Mouse (Mus musculus) embryonic fibroblast, embryonic 13.5 days (primary cell): ENCODE data around the gene Fkbp1b. TPM values are rescaled to one million over a fixed set of nuclear protein-coding genes. Genes with fewer than 3 reads are reported as not detected.
"Not testable (repeated sequence)": the region's sequence is repeated elsewhere in the genome, so short reads cannot be mapped to it uniquely, and the experiment has no call there.

ENCODE experiments used
- H3K27ac ChIP-seq: 2 replicates; pipeline ENCODE4 v1.5.1; 2012; ENCODE audit warnings: low read length, control low read depth, inconsistent platforms; ENCODE audit not compliant: insufficient read depth
- H3K4me1 ChIP-seq: 2 replicates; pipeline ENCODE4 v1.6.1; 2011; ENCODE audit warnings: low read length; ENCODE audit not compliant: control insufficient read depth, insufficient read depth
- H3K4me3 ChIP-seq: 2 replicates; pipeline ENCODE4 v1.5.1; 2011; ENCODE audit warnings: mild to moderate bottlenecking, control low read depth, low read length; ENCODE audit not compliant: insufficient read depth
- CTCF ChIP-seq: IDR thresholded peaks from 2 replicates; pipeline ENCODE4 v1.5.1; 2011; ENCODE audit warnings: mild to moderate bottlenecking, control low read depth, low read length, moderate library complexity, borderline replicate concordance; ENCODE audit not compliant: insufficient read depth
- POLR2A ChIP-seq: IDR thresholded peaks from 2 replicates; pipeline ENCODE4 v1.6.1; 2011; ENCODE audit warnings: low read depth, mild to moderate bottlenecking, control low read depth, low read length, moderate library complexity
- polyA plus RNA-seq: library from polyadenylated mRNA; stranded (reverse); fragments of >200 nt; gene quantifications from 2 replicates; pipeline ENCODE4 v1.2.4, GENCODE M21; 2011; ENCODE audit warnings: low read depth; ENCODE audit not compliant: missing spikeins, insufficient read length

Gene Fkbp1b
- polyA plus RNA-seq, 1 experiment: 17.2 TPM

DNA sequence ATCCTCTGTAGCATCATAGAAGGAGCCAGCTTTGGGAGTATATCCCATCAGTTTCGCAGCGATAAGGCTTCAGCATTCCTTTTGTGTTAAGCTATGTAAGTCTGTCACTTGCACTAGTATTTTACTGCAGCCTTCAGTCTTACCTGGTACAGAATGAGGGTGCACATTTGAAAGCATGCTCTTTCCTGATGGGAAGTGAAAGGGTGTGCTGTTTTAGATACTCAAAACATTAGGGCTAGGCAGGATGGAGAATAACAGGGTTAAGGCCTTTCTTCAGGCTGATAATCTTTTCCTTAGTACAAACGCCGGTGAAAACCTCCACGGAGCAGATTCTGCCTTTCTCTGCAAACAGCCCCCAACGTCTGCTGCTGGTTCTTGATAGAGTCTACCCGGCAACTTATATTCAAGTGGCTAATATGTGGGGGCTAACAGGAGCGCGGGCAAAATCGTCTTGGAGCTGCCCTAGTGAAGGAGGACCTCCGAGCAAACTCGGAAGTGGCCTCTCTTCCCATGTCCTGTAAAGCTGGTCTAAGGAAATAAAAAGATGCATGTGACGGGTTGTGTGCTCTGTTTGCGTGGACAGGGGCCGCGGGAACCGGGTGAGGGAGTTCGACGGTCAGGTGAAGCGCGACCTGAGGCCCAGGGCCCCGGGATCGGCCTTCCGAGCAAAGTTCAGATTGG is 24.6 kb downstream of the Fkbp1b start:
- peaks cover 6% of the 10 kb centered on the region for H3K4me1 ChIP-seq
- peak overlapping the region; percentile 65 for H3K4me3 ChIP-seq
- peak overlapping the region; percentile 68 for H3K27ac ChIP-seq
- TF ChIP-seq POLR2A: no peak
- no peak for TF ChIP-seq CTCF

DNA sequence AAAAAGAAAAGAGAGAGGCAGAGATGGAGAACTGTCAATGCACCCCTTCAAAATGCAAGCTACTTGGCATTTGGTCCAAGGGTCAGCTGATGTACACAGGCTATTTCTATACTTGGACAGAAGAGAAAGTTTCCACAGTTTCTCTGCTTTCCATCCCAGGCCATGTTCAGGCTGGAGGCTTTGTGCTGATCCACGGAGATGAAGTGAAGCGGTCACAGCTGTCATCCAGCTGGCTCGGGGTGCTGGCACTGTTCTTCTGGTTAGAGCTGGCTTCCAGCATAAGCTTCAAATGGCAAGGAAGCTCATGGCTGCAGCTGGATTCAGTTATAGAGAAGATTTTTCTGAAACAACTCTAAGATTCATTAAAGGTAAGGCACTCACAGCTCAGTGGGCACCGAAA is 27.8 kb downstream of the Fkbp1b start:
- Histone ChIP-seq H3K4me1 (peaks cover 3% of the 10 kb centered on the region; the same call in 1 of the 2 replicates), H3K4me3 (no peak overlapping the region), H3K27ac (no peak overlapping the region)
- no peak for TF ChIP-seq POLR2A
- TF ChIP-seq CTCF: no peak

DNA sequence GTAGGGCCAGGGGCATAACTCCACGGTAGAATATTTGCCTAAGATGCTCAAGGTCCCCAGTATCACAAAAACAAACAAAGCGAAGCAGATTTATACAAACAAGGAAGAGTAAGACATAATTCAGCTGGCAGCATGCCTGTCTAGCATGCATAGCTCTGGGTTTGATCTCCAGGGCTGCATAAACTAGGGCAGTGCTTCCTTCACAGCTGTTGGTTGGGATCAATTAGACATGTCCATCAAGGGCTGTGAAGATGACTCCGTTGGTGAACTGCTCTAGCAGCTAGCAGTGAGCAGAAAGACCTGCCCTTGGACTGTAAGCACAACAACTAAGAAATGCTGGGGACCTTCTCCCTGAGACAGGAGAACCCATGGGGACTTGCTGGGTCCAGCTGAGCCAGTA is 29.7 kb downstream of the Fkbp1b start:
- Histone ChIP-seq H3K4me3 (no peak overlapping the region), H3K4me1 (peaks cover 2% of the 10 kb centered on the region; the same call in 1 of the 2 replicates), H3K27ac (no peak overlapping the region)
- TF ChIP-seq CTCF: no peak
- no peak for TF ChIP-seq POLR2A

DNA sequence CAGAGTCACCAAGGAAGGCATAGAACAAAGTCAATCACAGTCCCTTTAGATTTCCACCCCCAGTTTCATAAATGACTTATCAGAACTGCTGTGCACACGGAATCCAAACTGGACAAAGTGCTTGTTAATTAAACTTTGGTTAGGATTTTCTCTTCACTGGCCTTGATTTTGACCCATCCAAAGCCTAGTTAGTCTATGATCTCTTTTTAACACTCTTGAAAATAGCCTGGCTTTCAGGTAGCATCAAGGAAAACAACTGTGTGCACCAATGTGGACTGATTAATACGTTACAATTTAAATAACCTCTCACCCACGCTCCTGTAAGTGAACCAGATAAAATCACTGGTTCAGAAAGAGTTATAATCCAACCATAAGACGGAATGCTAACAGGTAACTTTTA is 30.4 kb downstream of the Fkbp1b start:
- H3K27ac ChIP-seq: no peak overlapping the region
- no peak overlapping the region for H3K4me3 ChIP-seq
- TF ChIP-seq CTCF: no peak
- no peak for TF ChIP-seq POLR2A
- no peaks in the 10 kb centered on the region for H3K4me1 ChIP-seq

- not testable (repeated sequence) for H3K27ac ChIP-seq, H3K4me3 ChIP-seq, H3K4me1 ChIP-seq
Measured at GRCm38 (mm10) chr12:4797471-4797870, 43.9 kb downstream of the Fkbp1b start.

DNA sequence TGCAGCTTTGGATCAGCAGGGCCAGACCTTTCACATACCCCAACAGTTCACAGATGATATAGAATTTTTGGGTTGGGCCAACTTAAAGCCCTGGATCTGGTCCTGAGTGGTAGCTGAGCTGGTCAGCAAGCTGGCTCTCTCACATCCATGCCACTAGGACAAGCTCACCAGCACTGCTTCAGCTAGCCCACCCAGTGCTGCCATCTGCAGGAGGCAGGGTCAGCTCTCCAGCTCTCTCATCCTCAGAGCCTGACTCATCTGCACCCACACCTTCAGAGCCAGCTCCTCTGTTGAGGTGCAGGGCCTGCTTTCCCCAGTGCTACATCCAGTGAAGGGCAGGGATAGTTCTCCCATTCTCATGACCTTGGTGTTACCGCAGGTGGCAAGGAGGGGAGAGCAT is 47.7 kb downstream of the Fkbp1b start:
- TF ChIP-seq POLR2A: no peak
- peak; percentile 49; the same call in 1 of the 2 replicates for TF ChIP-seq CTCF
- Histone ChIP-seq H3K4me3 (no peak overlapping the region), H3K4me1 (no peaks in the 10 kb centered on the region), H3K27ac (no peak overlapping the region)

DNA sequence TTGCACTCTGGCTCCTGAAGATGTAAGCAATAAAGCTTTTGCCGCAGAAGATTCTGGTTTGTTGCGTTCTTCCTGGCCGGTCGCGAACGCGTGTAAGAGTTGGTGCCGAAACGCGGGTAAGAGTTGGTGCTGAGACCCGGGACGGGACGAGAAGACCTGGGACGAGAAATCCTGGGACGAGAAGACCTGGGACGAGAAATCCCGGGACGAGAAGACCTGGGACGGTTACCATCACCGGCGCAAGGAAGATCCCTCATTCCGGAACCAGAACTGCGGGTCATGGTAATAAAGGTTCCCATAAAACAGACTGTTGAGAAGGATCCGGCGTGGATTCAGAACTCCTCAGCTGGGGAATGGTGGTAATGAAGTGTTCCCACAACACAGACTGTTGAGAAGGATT is 53.3 kb downstream of the Fkbp1b start:
- not testable (repeated sequence) for H3K27ac ChIP-seq, H3K4me3 ChIP-seq, H3K4me1 ChIP-seq

GRCm38 (mm10) chr12:4784466-4784865 is 56.9 kb downstream of the Fkbp1b start:
- no peak overlapping the region for H3K27ac ChIP-seq
- no peaks in the 10 kb centered on the region for H3K4me1 ChIP-seq
- TF ChIP-seq POLR2A: no peak
- TF ChIP-seq CTCF: no peak
- H3K4me3 ChIP-seq: no peak overlapping the region

DNA sequence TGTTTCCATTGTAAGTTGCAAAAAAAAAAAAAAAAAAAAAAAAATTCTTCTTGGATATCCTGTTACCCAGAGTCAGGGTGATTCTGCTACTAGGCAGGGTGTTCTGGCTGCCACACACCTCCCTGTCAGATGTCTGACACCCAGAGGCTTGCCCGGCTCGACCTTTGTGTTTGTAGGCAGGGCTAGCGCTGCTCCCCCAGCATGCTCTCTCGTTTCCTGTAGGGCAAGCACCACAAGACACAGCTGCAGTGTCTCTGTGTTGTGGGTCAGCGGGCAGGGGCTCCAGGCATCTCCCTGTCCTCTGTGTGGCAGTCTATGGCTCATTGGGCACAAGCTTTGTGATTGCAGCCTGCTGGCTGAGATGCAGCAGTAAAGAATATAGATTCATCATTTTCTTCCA is 57.8 kb downstream of the Fkbp1b start:
- H3K27ac ChIP-seq: no peak overlapping the region
- H3K4me3 ChIP-seq: no peak overlapping the region
- TF ChIP-seq CTCF (no peak), POLR2A (no peak)
- no peaks in the 10 kb centered on the region for H3K4me1 ChIP-seq

Other genes with a start within 250 kb of the Fkbp1b start
- gene Itsn2, start 249.0 kb downstream of the Fkbp1b start, polyA plus RNA-seq: 52.0 and 56.7 TPM in 2 replicates
- gene Gm3625, start 248.7 kb downstream of the Fkbp1b start, polyA plus RNA-seq: not detected in 2 replicates
- gene Fam228a, start 103.2 kb downstream of the Fkbp1b start, polyA plus RNA-seq: 0.37 TPM in 1 of 2 replicates, not detected in the other
- 1.3 and 3.4 TPM in 2 replicates for gene Pfn4, start 72.6 kb downstream of the Fkbp1b start, polyA plus RNA-seq
- 1.8 and 2.8 TPM in 2 replicates for gene Fam228b, start 72.3 kb downstream of the Fkbp1b start, polyA plus RNA-seq
- gene Sf3b6, start 24.0 kb downstream of the Fkbp1b start, polyA plus RNA-seq: 158 and 166 TPM in 2 replicates
- gene Wdcp, start 1.7 kb upstream of the Fkbp1b start, polyA plus RNA-seq: 8.5 and 11.0 TPM in 2 replicates
- 0.27 and 0.28 TPM in 2 replicates for gene Mfsd2b, start 32.8 kb upstream of the Fkbp1b start, polyA plus RNA-seq
- gene Ubxn2a, start 66.1 kb upstream of the Fkbp1b start, polyA plus RNA-seq: 18.0 and 21.3 TPM in 2 replicates
- gene Atad2b, start 75.8 kb upstream of the Fkbp1b start, polyA plus RNA-seq: 17.5 and 24.2 TPM in 2 replicates